Mouse (Mus musculus): ENCODE measurements at regions not wholly inside any gene's neighbourhood (a gene's known extent, or its start where the extent isn't known, plus 50 kb on each side); places are given as distances from the start of the nearest gene placed in this dataset.
A peak's percentile ranks its signal among the peaks of the same experiment; 100 is the strongest.

DNA sequence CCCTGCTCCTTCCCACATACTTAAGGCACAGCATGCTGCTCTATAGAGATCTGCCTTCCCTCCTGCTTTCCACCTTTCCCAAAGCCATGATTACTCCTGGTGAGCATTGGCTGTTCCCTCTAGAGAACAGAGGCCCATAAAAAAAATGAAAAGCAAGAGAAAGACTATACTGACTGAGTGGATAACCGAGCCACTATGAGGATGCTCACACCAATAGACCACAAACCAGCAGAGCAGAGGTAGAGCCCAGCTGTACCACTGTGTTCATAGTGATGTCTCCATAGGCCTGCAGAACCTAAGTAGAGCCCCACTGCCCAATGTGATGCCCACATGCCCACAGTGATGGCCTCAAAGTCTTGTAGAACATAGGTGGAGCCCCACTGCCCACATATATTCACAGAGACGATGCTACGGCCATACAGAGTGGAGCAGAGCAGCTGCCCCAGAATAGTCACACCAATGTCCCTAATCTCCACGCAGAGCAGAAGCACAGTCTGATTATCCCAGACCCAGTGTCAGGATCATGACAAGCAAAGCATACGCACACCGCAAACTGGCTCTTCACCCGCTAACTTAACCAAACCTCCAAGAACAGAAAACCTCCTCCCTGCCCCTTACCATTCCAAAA lies 174.8 kb upstream of the Nr4a3 start:
- no peak for DNase-seq (ENCODE audit: low spot score)

DNA sequence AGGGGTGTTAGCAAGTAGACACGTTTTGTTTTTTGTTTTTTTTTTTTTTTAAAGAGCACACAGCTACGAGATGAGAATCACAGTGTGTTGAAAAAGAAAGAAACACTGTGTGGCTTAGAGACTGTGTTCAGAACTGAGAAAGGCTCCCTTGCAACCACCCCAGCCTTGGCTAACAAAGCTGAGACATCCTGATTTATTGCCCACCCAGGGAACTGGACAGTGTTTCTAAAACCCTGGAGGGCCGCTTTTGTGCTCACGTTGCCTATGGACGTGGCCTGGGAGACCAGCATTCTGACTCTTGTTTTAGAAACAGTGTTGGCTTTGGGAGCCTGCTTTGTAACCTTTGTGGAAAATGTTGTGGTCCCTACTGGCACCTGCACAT lies 174.3 kb upstream of the Nr4a3 start:
- DNase-seq (ENCODE audit: low spot score) = peak; percentile 47

DNA sequence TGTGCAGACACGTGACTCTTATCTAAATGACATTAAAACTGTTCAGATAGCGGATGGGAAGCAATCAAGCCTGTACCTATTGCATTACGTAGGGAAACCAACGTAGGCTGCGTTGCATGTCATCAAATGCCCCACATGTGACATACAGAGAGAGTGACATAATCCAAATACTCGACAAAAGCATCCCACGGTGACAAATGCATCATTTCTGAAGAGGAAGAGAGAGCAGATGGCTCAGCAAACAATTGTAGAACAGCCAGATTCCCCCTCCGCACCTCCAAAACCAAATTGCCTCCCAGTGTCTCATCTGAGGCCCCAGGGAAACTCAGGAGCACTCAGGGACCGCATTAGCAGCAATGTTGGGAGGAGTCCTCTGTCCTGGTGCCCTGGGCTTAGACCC lies 163.4 kb upstream of the Nr4a3 start:
- no peak for DNase-seq (ENCODE audit: low spot score)

DNA sequence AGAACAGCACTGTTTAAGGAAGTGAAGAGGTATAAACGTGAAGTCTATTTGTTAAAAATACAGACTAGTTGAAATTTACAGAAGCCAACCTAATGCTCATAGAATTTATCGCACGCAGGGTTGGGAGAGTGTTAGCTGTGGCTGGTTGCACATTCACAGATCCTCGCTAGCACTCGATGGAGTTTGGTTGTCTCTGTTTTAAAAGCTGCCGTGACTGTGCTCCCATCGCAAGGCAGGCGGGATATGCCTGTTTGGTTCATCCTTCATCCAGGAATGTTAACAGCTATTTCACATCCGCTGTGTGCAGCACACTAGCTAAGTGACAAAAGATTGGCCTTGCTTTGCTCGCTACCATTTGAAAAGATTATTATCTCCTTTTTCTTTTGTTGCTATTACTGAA lies 162.9 kb upstream of the Nr4a3 start:
- DNase-seq (ENCODE audit: low spot score) = no peak

DNA sequence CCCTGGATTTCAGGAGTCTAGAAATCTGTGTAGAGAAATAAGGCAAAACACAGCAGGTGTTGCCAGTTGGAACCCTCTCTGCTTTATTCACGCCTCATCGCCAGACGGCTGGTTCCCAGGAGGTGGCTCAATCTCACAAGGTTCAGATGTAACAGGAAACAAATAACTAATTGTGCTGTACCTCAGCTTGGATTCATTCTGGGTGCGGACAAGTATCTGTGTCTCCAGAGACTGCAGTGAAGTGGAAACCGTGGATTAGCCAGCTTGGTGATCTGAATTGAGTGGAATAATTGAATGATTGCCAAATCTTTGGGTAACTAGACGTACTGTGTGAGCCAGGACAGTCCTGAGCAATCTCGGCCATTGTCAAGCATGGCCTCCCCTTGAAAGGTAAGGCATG lies 145.4 kb upstream of the Nr4a3 start:
- no peak for DNase-seq (ENCODE audit: low spot score)

DNA sequence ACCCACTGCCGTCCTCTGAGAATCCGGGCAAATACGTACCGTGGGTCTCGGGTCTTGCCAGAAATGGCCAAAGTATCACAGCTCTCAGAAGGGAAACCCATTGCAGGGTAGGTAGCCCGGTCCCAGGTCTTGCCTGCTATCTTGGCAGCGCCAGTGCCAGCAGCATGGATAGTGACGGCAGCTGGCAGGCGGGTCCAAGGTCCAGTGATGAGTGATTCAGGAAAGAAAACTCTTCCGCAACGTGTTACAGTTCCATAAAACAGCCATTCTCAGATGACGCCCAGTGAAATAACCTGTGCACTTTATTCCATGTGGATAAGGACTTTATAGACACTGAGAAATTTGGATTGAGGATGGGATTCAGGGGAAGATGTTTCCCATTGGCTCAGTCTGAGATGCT lies 142.2 kb upstream of the Nr4a3 start:
- no peak for DNase-seq (ENCODE audit: low spot score)

DNA sequence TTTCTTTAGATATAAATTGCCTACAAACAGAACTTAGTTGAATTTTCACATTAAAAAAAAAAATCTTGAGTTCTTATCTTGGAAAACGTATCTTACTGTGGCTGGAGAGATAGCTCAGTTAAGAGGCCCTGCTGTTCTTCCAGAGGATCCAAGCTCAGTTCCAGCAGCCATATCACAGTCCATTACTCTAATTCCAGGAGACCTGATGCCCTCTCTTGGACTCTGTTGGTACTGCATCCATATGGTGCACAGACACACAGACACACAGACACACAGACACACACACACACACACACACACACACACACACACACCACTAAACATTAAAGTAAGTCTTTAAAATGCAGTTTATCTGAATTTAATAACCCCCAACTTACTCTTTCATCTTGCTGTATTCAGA lies 132.7 kb upstream of the Nr4a3 start:
- peak; percentile 41 for DNase-seq (ENCODE audit: low spot score)

DNA sequence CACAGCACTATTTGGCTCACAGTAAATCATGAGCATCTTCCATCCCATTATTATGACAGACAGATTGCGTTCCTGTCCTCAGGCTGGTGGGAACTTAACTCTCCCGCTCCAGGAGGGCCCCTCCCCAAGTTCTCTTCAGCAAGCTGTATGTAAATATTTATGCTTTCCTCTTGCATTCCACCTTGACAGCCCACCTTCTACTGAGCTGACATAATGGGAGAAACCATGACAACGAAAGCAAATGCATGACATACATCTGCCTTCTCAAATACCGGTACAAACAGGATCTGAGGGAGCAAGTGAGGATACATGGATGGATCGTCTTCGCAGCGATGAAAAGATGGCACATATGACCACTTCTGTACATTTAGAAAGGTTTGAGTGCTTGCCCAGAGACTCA lies 125.4 kb upstream of the Nr4a3 start:
- DNase-seq (ENCODE audit: low spot score) = peak; percentile 4

DNA sequence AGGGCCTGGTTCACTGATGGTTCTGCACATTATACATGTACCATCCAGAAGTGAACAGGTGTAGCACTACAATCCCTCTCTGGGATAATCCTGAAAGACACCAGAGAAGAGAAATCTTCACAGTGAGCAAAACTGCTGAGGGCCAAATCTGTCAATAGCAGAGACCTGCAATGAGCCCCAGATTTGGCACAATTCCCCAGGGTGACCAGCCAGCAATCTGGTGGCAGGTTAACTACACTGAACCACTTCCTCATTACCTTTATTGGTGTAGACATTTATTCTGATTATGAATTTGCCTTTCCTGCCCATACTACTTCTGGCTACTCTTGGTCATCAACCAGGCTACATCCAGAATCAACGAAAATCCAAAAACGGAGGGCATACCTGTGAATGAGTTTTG lies 113.5 kb upstream of the Nr4a3 start:
- no peak for DNase-seq (ENCODE audit: low spot score)

DNA sequence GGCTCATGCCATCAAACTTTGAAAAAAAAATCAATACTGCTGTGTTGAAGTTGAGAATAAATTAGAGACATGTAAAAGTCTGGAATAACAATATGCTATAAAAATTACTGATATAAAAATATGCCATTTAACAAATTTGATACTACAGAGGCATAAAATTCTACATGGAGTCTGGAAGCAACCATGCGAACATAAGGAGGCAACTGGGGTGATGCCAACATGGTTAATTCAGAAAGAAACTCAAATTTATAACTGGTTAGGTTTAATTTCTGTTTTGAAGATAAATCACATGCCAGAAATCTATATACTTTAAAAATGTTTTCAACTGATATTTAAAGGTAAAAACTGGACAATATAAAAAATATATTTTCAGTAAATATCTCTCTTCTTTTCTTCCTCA lies 111.4 kb upstream of the Nr4a3 start:
- no peak for DNase-seq (ENCODE audit: low spot score)

DNA sequence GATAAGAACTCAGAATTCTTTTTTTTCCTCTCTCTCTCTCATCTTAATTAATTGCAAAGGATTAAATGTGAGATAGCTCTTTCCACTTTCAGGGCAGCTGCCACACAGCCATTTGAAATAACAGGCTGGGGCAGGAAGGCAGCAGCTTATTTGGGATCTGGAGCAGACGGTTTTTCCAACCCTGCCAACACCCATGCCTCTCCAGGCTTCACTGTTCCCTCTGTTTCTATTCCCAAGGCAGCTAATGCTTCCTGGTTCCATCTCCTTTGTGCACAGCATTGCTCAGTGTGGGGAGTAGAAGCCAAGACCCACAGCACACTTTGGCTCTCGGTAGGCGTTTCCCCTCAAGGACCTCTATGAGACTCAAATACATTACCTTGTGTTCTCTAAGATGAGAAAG lies 109.4 kb upstream of the Nr4a3 start:
- DNase-seq (ENCODE audit: low spot score) = no peak

DNA sequence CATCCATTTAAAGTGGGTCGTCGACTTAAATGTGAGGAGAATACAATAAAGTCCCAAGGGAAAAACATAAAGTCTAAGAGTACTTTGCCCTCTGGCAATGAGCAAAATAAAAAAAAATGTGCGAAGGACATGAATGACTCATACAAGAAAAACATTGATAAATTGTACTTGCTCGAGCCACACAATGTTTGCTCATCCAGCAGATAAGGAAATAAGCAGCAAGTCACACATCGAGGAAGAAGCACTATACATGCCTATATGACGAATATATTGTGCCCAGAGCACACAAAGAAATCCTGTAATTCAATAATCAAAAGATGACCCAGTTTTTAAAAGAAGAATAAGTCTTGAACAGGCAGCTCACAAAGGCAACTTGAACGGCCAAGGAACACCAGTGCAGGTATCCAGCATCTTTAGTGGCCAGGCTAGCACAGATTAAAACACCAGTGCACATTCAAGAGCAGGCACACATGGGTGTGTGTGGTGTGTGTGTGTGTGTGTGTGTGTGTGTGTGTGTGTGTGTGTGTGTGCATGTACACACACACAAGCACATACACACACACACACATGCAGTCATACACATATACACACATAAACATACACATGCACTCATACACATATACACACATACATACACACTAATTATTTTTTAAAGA lies 108.4 kb upstream of the Nr4a3 start:
- DNase-seq (ENCODE audit: low spot score) = no peak

DNA sequence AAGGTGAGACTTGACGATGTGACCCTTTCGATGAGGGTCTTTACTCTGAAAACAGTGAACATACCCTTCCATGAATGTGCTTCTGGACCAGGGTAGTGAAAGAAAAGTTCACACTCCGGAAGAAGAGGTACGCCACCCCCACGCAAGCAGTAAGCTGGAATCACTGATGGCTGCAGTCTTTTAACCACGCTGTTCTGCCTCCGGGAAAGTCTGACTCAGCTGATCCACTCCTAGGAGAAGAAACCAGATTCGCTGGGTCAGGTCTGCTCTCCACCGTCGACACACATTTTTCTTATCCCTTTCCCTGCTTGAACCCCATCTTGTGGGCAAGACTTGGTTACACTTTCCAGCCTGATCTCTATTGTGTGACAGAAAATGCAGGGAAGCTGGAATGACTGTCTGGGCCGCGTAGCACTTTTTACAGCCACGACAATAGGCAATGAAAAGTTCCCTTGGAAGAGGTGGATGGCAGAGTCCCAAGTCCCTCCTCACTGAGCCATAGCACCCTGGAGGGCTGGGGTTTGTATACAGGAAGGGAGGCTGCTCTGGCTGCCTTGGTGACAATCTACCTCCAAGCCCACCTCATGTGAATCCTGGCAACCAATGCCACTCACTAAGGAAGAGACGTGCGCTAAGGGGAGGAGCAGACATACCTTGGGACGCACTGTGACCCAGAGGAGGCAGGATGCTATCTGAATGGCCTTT lies 96.9 kb upstream of the Nr4a3 start:
- peak; percentile 0 for DNase-seq (ENCODE audit: low spot score)

DNA sequence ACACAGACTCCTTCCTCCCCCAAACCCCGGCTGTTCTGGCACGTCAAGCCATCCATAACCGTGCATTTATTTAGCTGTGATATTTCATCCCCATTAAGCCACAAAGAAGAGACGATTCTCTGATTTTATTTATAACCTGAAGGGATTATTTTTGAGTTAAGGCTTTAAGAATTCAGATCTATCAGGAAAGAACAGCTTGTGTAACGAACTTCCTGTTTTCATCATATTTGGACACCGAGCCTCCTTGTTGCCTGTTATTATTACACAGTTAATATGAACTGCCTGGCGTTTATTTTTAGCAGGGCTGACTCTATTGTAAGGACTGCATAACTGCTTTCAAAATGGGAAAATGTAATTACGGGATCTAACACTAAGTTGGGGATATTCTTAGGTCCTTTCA lies 96.2 kb upstream of the Nr4a3 start:
- no peak for DNase-seq (ENCODE audit: low spot score)

DNA sequence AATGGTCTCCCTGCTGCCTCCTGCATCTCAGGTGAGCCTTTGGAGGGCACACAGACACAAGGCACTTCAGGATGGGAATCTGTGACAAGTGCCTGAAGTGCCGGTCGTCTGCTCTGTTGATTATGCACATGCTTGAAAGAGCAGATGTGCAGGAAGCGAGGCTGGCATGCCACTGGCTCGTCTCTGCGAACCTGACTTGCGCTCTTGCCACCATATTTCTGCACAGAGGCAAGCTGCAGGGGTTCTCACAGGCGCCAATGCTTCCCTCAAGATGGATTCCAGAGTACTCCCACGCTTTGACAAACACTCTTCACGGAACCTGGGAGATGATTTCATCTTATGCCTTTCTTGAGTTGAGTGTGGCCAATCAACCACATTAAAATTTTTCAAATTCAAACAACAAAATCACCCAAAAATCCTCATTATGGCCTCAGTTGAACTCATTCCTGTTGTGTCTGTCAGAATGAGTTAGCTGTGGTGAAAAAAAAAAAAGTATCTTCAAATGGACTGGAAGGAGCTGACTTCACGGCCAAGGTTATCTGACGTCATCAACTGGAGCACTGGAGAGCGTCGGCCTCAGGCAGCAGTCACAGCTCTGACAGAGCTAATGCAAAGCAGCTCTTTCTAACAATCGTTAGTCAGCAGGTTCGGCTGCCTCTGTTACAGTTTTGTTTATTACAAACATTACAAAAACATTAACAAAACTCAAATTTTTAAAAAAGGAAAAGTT lies 90.2 kb upstream of the Nr4a3 start:
- no peak for DNase-seq (ENCODE audit: low spot score)

DNA sequence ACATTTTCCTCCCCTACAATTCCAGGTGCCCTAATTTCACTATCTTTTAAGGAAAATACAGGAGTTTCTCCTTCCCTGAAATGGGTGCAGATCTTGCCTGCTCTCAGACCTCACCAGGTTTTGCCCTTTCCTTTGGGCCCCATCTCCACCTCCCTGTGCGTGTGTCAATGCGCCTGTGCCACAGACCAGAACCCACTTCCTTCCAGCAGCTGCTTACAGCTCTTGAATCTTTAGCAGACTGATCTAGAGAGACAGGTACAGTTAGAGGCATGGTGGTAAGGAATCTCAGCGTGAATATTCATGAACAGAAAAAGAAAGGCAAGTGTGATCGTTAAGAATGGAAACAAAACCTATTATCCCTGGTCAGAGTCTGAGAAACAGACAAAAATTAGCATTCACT lies 80.3 kb upstream of the Nr4a3 start:
- no peak for DNase-seq (ENCODE audit: low spot score)

DNA sequence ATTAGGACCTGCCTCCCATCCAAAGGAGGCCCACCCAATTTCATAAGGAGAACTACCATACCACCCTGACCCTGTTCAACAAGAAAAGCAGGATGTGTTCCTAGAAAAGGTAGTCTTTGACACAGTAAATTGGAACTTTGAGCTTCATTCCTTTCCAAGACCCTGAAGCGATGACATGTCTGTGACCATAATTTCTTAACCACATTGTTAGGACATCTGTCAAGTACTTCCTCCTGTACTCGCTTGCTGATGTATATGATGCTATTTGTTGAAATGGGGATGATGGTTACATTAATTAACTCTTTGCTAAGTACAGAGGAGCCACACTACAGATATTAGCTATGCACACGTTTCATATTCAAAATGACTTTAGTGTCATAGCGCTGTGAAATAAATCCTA lies 73.1 kb upstream of the Nr4a3 start:
- DNase-seq (ENCODE audit: low spot score) = no peak

DNA sequence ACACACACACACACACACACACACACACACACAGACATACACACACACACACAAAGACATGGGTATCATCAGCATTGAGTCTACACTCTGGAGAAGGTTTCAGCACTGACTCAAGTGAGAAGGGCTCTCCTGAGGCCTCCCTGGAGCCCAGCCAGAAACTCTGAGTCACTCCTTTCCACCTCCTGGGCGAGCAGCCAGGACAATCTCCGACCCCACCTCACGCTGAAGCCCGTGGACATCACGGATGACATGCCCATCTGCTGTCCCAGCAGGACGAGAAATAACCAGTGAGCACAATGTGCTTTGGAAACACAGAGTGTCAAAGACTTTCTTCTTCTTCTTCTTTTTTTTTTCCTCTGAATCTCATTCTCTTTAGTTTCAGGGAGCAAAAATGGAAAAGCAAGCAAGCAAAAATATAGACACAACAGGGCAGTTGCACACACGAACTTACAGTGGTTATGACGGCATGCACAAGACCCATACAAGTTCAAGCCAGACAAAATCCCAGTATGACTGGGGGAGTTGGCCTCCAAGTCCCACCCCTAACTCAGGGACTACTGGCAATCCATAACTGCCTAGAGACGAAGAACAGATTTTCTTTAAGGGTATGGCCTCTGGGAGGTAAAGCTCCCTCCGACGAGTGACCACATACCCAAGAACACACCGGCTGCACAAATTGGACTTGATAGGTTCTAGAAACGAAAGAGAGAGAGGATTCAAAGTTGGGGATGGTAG lies 65.2 kb upstream of the Nr4a3 start:
- no peak for DNase-seq (ENCODE audit: low spot score)
